Mouse (Mus musculus) liver, postnatal 0 days (tissue): Measurements from ENCODE around the gene Trit1. TPM values are rescaled to one million over a fixed set of nuclear protein-coding genes. Genes with fewer than 3 reads are reported as not detected.

Experiments
- ATAC-seq: fragments of 200-750 bp; cut with Nextera tagmentation; 2 replicates; pipeline ENCODE4 v1.8.0; 2017; ENCODE audit warnings: mild to moderate bottlenecking, moderate library complexity
- DNase-seq: peaks from one replicate; pipeline ENCODE4 v3.0.0-alpha.2; 2016
- H3K27ac ChIP-seq: fragments of 300-500 bp; sonication (generic); 2 replicates; pipeline ENCODE4 v1.5.1; 2014; ENCODE audit warnings: antibody characterized with exemption, moderate library complexity, mild to moderate bottlenecking, low read depth
- H3K27me3 ChIP-seq: fragments of 300-500 bp; sonication (generic); 2 replicates; pipeline ENCODE4 v1.6.1; 2014; ENCODE audit warnings: low read length, control low read depth, mixed read lengths; ENCODE audit not compliant: insufficient read depth
- H3K36me3 ChIP-seq: fragments of 300-500 bp; sonication (generic); replicated peaks from 2 replicates; pipeline ENCODE4 v1.6.1; 2014; ENCODE audit warnings: mild to moderate bottlenecking, control low read depth, low read length, moderate library complexity, mixed read lengths; ENCODE audit not compliant: insufficient read depth
- H3K4me1 ChIP-seq: fragments of 300-500 bp; sonication (generic); 2 replicates; pipeline ENCODE4 v1.6.1; 2014; ENCODE audit warnings: antibody characterized with exemption, mild to moderate bottlenecking, control low read depth; ENCODE audit not compliant: insufficient read depth
- H3K4me2 ChIP-seq: fragments of 300-500 bp; sonication (generic); 2 replicates; pipeline ENCODE4 v1.6.1; 2014; ENCODE audit warnings: low read depth, mild to moderate bottlenecking, low read length, moderate library complexity, mixed read lengths
- H3K4me3 ChIP-seq: fragments of 300-500 bp; sonication (generic); 2 replicates; pipeline ENCODE4 v1.5.1; 2014; ENCODE audit warnings: low read depth, low read length
- H3K9ac ChIP-seq: fragments of 300-500 bp; sonication (generic); replicated peaks from 2 replicates; pipeline ENCODE4 v1.6.1; 2014; ENCODE audit warnings: mild to moderate bottlenecking, moderate library complexity
- H3K9me3 ChIP-seq: fragments of 300-500 bp; sonication (generic); 2 replicates; pipeline ENCODE4 v1.6.1; 2016; ENCODE audit warnings: mild to moderate bottlenecking, control low read depth, low read length, mixed read lengths
- CTCF ChIP-seq: sonication (generic); IDR thresholded peaks from 2 replicates; pipeline ENCODE4 v1.5.1; 2016; ENCODE audit warnings: antibody characterized with exemption, low read depth
- EP300 ChIP-seq: IDR thresholded peaks from 2 replicates; pipeline ENCODE4 v1.6.1; 2016; ENCODE audit warnings: antibody characterized with exemption, low read depth, mild to moderate bottlenecking
- WGBS: fragments of 180-500 bp; shearing (Covaris S2); extraction: QIAGEN DNeasy Blood & Tissue Kit; methylation state at CpG from one replicate; pipeline ENCODE4 v1.1.7; 2014; ENCODE audit not compliant: insufficient replicate concordance; 5-methylcytosine and 5-hydroxymethylcytosine counted together
- polyA plus RNA-seq: library from polyadenylated mRNA; unstranded; fragments of >200 nt; fragmentation: Nextera tagmentation; extraction: Ambion mirVana; gene quantifications from 2 replicates; pipeline ENCODE4 v1.2.1, GENCODE M21; 2015

Trit1 gene
- polyA plus RNA-seq, 1 experiment from 2014 or later = 7.5 TPM

DNA sequence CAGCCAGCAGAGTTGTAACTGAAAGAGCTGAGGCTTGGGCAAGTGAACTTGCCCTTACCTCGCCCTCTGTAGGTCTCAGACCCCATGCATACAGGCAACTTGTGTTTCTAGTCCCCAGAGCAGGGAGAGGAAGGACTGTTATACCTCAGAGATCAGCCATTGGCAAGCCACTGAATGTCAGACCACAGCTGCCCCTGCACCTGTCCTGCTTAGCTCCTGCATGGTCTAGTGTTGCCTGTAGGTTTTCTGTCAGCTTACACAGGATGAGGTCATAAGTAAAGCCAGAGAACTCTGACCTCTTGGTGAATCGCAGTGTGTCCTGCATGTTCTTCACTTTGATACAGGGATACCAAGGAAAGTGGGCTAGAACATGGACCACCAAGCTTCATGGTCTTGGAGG lies 18.4 kb downstream of the Trit1 start:
- Histone ChIP-seq H3K4me3 (no peak overlapping the region), H3K9ac (no peak overlapping the region), H3K4me2 (no peak overlapping the region), H3K9me3 (no peaks in the 10 kb centered on the region), H3K4me1 (peaks cover 5% of the 10 kb centered on the region; the same call in 1 of the 2 replicates), H3K27me3 (no peaks in the 10 kb centered on the region), H3K27ac (no peak overlapping the region), H3K36me3 (peaks cover 18% of the 10 kb centered on the region)
- TF ChIP-seq CTCF (no peak), EP300 (no peak)
- ATAC-seq = peak; percentile 36; the same call in 1 of the 2 replicates
- DNase-seq = no peak
- 69% methylated on average over 2 of the region's 2 CpGs for WGBS

DNA sequence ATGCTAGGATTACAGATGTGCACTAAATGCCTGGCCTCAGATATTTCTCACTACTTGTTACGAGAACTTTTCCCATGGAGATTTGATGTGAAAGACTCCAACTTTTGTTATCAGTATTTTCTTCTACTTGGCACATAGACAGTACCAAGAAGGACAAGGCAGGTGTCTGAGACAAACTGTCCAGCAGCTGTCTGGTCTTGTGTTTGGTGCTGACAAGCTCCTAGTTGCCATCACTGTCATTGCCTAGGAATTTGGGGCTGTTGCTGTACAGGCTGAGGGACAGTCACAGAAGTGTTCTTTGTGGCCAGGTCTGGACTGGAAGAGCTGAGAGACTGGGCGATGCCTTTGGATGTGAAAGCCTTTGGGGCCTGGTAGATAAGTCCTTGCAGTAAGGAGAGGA lies 19.2 kb downstream of the Trit1 start:
- H3K9me3 ChIP-seq = no peaks in the 10 kb centered on the region
- H3K27me3 ChIP-seq = no peaks in the 10 kb centered on the region
- H3K9ac ChIP-seq = no peak overlapping the region
- no peak overlapping the region for H3K27ac ChIP-seq
- ATAC-seq = no peak
- peaks cover 18% of the 10 kb centered on the region for H3K36me3 ChIP-seq
- H3K4me2 ChIP-seq = no peak overlapping the region
- 83% methylated on average over 2 of the region's 2 CpGs for WGBS
- TF ChIP-seq EP300 (no peak), CTCF (no peak)
- peaks cover 5% of the 10 kb centered on the region; the same call in 1 of the 2 replicates for H3K4me1 ChIP-seq
- no peak overlapping the region for H3K4me3 ChIP-seq
- DNase-seq = no peak

DNA sequence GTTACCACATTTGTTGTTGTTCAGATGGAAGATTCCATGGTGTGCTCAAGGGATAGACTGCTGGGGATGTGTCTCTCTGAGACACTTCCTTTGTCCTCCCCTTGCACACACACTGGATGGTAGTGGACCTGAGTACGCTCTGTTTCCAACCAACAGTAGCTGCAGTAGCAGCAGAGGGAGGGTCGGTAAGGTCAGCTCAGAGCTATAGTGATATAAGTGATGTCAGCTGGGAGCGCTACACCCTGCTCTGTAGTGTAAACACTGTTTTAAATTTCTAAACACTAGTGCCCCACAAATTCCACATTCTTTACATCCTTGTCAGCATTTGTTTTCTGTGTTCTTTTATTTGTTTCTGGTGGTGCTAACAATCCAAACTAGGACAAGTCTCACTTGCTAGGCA lies 20.3 kb downstream of the Trit1 start:
- Histone ChIP-seq H3K9me3 (no peaks in the 10 kb centered on the region), H3K27me3 (no peaks in the 10 kb centered on the region), H3K4me3 (no peak overlapping the region), H3K4me2 (no peak overlapping the region), H3K4me1 (peaks cover 5% of the 10 kb centered on the region; the same call in 1 of the 2 replicates), H3K36me3 (peaks cover 10% of the 10 kb centered on the region; the same call in 1 of the 2 replicates), H3K27ac (no peak overlapping the region), H3K9ac (no peak overlapping the region)
- ATAC-seq = no peak
- no peak for DNase-seq
- TF ChIP-seq EP300 = no peak
- TF ChIP-seq CTCF = no peak
- 78% methylated on average over 3 of the region's 3 CpGs for WGBS

DNA sequence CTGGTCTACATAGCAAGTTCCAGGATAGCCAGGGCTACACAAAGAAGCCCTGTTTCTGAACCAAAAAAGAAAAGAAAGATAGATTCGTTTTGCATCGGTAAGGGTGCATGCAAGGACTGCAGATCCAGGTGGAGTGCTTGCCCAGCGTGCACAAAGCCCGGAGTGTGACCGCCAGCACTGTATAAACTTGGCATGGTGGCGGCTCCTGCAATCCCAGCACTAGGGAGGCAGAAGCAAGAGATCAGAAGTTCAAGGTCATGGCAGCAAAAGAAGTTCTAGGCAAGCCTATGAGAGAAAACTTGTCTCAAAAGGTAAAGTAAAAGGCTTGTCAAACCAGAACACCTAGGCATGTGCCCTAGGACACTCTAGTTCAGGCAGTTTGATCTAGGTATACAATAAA lies 24.7 kb downstream of the Trit1 start:
- TF ChIP-seq EP300 (no peak), CTCF (no peak)
- Histone ChIP-seq H3K9ac (no peak overlapping the region), H3K4me2 (no peak overlapping the region), H3K4me1 (no peaks in the 10 kb centered on the region; the same call in 1 of the 2 replicates), H3K9me3 (no peaks in the 10 kb centered on the region), H3K36me3 (peaks cover 8% of the 10 kb centered on the region; the same call in 1 of the 2 replicates), H3K27me3 (no peaks in the 10 kb centered on the region), H3K27ac (no peak overlapping the region), H3K4me3 (no peak overlapping the region)
- DNase-seq (no peak), ATAC-seq (no peak)
- 86% methylated on average over 6 of the region's 6 CpGs for WGBS

DNA sequence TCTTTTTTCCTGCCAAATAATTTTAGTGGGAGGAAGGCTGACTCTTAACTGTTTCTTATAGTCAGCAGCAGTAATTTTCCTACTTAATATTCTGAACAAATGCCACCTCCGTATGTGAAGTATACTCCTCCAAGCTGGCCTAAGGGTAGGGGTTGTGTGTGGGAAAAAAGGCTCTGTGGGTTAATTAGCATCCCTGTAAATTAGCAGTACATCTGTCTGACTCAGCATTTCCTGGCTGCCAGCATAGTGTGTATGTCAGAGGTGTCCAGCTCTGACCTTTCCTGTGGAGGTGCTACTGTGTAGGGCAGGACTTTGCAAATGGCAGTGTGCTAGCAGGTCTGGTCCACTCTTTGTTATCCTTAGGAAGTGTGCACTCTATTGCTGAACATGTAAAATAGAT lies 27.5 kb downstream of the Trit1 start:
- Histone ChIP-seq H3K4me2 (no peak overlapping the region), H3K9me3 (no peaks in the 10 kb centered on the region), H3K36me3 (peaks cover 17% of the 10 kb centered on the region), H3K4me3 (no peak overlapping the region), H3K27me3 (no peaks in the 10 kb centered on the region), H3K27ac (no peak overlapping the region), H3K4me1 (no peaks in the 10 kb centered on the region), H3K9ac (no peak overlapping the region)
- ATAC-seq (no peak), DNase-seq (no peak)
- WGBS = 80% methylated on average over 1 of the region's 1 CpGs
- TF ChIP-seq EP300 = no peak
- no peak for TF ChIP-seq CTCF

DNA sequence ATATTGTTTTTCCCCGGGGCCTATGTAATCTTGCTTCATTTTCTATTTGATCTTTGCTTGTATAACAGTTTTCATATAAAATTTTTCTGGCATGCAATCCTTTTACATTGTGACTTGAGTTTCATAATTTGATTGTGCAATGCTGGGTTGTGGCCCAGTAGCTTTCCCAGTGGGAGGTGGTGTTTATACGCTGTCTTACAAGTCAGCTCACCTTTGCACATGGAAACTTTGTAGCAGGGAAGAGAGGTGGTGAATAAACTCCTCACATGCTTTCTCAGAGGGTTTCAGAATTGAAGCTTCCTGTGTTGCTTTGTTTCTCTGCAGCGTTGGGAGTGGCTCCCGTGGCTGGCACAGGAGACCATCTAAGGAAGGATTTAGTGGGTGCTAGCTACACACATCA lies 28.4 kb downstream of the Trit1 start:
- H3K27ac ChIP-seq = peak overlapping the region; percentile 48; the same call in 1 of the 2 replicates
- TF ChIP-seq CTCF = no peak
- no peak for TF ChIP-seq EP300
- no peaks in the 10 kb centered on the region for H3K4me1 ChIP-seq
- H3K9me3 ChIP-seq = no peaks in the 10 kb centered on the region
- WGBS = 75% methylated on average over 4 of the region's 4 CpGs
- H3K9ac ChIP-seq = no peak overlapping the region
- ATAC-seq (no peak), DNase-seq (no peak)
- H3K4me3 ChIP-seq = no peak overlapping the region
- H3K4me2 ChIP-seq = no peak overlapping the region
- peaks cover 11% of the 10 kb centered on the region for H3K36me3 ChIP-seq
- H3K27me3 ChIP-seq = no peaks in the 10 kb centered on the region

DNA sequence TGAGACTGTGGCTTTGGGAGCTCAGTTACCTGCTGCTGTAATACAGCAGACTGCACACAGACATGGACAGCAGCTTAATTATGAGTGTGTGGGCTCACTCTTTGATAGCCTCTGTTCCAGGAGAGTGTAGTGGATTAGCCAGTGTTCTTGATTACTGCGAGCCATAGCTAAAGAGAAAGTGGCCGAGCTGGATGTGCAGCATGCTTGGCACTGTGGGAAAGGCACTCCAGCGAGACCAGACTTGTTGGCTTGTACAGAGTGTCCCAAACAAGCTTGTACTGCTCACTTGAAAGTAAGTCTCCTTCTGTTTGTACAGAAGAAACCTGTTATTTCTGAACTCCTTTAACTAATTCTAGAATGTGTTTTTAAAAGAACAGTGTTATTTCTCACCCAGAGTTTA lies 29.9 kb downstream of the Trit1 start:
- H3K4me2 ChIP-seq = no peak overlapping the region
- DNase-seq (no peak), ATAC-seq (no peak)
- no peak overlapping the region for H3K9ac ChIP-seq
- WGBS = 81% methylated on average over 3 of the region's 3 CpGs
- TF ChIP-seq EP300 (no peak), CTCF (no peak)
- no peak overlapping the region for H3K4me3 ChIP-seq
- no peaks in the 10 kb centered on the region for H3K9me3 ChIP-seq
- peaks cover 13% of the 10 kb centered on the region for H3K4me1 ChIP-seq
- peaks cover 11% of the 10 kb centered on the region for H3K36me3 ChIP-seq
- no peaks in the 10 kb centered on the region for H3K27me3 ChIP-seq
- no peak overlapping the region for H3K27ac ChIP-seq
